Mouse (Mus musculus) midbrain, embryonic 16.5 days (tissue): ENCODE data around the gene Itprip. TPM values are rescaled to one million over a fixed set of nuclear protein-coding genes. Genes with fewer than 3 reads are reported as not detected.

Experiments
- ATAC-seq: fragments of 200-750 bp; cut with Nextera tagmentation; 2 replicates; pipeline ENCODE4 v1.8.0; 2017; ENCODE audit warnings: moderate TSS enrichment
- H3K27ac ChIP-seq: fragments of 300-500 bp; sonication (generic); 2 replicates; pipeline ENCODE4 v1.5.1; 2014; ENCODE audit warnings: mild to moderate bottlenecking, low read length, mixed read lengths
- H3K27me3 ChIP-seq: fragments of 300-500 bp; sonication (generic); 2 replicates; pipeline ENCODE4 v1.6.1; 2014; ENCODE audit warnings: low read depth, low read length, mixed read lengths; ENCODE audit not compliant: control insufficient read depth, insufficient read depth
- H3K36me3 ChIP-seq: fragments of 300-500 bp; sonication (generic); 2 replicates; pipeline ENCODE4 v1.6.1; 2014; ENCODE audit warnings: mild to moderate bottlenecking, low read length, moderate library complexity, mixed read lengths; ENCODE audit not compliant: control insufficient read depth, insufficient read depth
- H3K4me1 ChIP-seq: fragments of 300-500 bp; sonication (generic); 2 replicates; pipeline ENCODE4 v1.6.1; 2014; ENCODE audit warnings: mild to moderate bottlenecking, low read length, mixed read lengths; ENCODE audit not compliant: control insufficient read depth, insufficient read depth
- H3K4me2 ChIP-seq: fragments of 300-500 bp; sonication (generic); 2 replicates; pipeline ENCODE4 v1.6.1; 2014; ENCODE audit warnings: mild to moderate bottlenecking, low read length, mixed read lengths
- H3K4me3 ChIP-seq: fragments of 300-500 bp; sonication (generic); 2 replicates; pipeline ENCODE4 v1.5.1; 2014; ENCODE audit warnings: low read depth, mild to moderate bottlenecking, low read length, moderate library complexity, mixed read lengths
- H3K9ac ChIP-seq: fragments of 300-500 bp; sonication (generic); 2 replicates; pipeline ENCODE4 v1.6.1; 2014; ENCODE audit warnings: low read depth, low read length, mixed read lengths
- H3K9me3 ChIP-seq: fragments of 300-500 bp; sonication (generic); replicated peaks from 2 replicates; pipeline ENCODE4 v1.6.1; 2014; ENCODE audit warnings: mild to moderate bottlenecking, low read length, mixed read lengths; ENCODE audit not compliant: control insufficient read depth, poor library complexity, severe bottlenecking
- WGBS: fragments of 180-500 bp; shearing (Covaris S2); extraction: QIAGEN DNeasy Blood & Tissue Kit; methylation state at CpG from one replicate; pipeline ENCODE4 v1.1.7; 2014; 5-methylcytosine and 5-hydroxymethylcytosine counted together
- polyA plus RNA-seq: library from polyadenylated mRNA; unstranded; fragments of >200 nt; fragmentation: Nextera tagmentation; extraction: Ambion mirVana; gene quantifications from 2 replicates; pipeline ENCODE4 v1.2.1, GENCODE M21; 2015

The Itprip gene
- polyA plus RNA-seq, 1 experiment from 2014 or later = 3.5 TPM

DNA sequence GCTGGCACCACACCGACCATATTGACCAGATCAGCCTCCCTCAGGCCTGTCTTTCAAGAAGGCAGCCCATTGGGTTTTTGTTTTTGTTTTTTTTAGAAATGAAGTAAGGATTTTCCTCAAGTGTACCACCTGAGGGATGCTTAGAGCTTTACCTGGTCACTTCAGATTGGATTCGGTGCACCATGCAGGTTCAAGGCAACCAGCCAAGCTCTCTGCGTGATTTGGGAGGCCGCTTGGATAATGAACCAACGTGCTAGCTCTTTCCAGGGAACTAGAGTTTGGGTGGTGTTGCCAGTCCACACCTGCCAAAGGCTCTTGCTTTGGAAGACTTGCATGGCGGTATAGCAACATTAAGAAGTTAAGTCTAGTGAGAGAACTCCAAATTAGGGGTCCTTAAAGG, 26.0 kb downstream of the Itprip start:
- Histone ChIP-seq H3K9ac (no peak overlapping the region), H3K27ac (no peak overlapping the region), H3K4me3 (no peak overlapping the region), H3K4me2 (no peak overlapping the region), H3K4me1 (no peaks in the 10 kb centered on the region), H3K36me3 (no peaks in the 10 kb centered on the region), H3K9me3 (no peaks in the 10 kb centered on the region), H3K27me3 (no peaks in the 10 kb centered on the region)
- ATAC-seq = no peak
- WGBS = 92% methylated on average over 6 of the region's 6 CpGs

- H3K4me1 ChIP-seq = no peaks in the 10 kb centered on the region
- H3K9ac ChIP-seq = no peak overlapping the region
- no peaks in the 10 kb centered on the region for H3K36me3 ChIP-seq
- no peak overlapping the region for H3K27ac ChIP-seq
- no peak overlapping the region for H3K4me3 ChIP-seq
- no peaks in the 10 kb centered on the region for H3K27me3 ChIP-seq
- H3K4me2 ChIP-seq = no peak overlapping the region
- no peaks in the 10 kb centered on the region for H3K9me3 ChIP-seq
- ATAC-seq = no peak
- WGBS = 84% methylated on average over 11 of the region's 11 CpGs
These were observed 27.4 kb downstream of the Itprip start for GRCm38 (mm10) chr19:47891562-47892312.

DNA sequence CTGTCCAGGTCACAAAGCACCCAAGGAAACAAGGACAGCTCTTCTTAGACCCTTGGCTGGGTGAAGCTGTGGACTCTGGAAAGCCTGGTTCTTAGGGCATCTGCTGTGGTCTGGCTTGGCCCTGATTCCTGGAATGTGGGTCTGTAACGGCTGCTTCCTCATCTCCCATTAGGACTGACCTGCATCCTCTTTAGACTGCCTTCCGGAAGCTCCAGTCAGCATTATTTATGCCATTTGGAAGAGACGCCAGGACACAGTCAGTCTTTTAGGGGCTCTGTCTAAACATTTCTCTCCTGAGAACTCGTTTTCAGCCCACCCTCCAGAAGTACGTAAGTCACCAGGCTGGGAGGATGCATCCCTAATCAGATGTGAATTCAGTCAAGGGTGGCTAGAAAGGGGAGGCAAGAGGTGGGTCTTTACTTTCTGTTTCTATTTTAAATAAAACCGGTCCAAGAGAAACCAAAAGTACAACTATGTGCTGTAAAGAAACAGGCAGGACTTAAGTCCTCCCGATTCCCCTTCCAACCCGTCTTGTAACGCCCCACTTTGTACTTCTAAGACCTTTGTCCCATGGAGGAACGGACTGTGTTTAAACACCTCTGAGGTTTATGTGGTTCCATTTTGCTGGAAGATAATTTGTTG, 28.5 kb downstream of the Itprip start:
- no peak overlapping the region for H3K27ac ChIP-seq
- no peaks in the 10 kb centered on the region for H3K36me3 ChIP-seq
- H3K4me2 ChIP-seq = no peak overlapping the region
- H3K9me3 ChIP-seq = no peaks in the 10 kb centered on the region
- 74% methylated on average over 10 of the region's 10 CpGs for WGBS
- no peak for ATAC-seq
- H3K4me1 ChIP-seq = no peaks in the 10 kb centered on the region
- H3K9ac ChIP-seq = no peak overlapping the region
- no peak overlapping the region for H3K4me3 ChIP-seq
- no peaks in the 10 kb centered on the region for H3K27me3 ChIP-seq

GRCm38 (mm10) chr19:47888037-47888436, 31.1 kb downstream of the Itprip start:
- no peaks in the 10 kb centered on the region for H3K9me3 ChIP-seq
- ATAC-seq = no peak
- H3K9ac ChIP-seq = no peak overlapping the region
- no peak overlapping the region for H3K4me2 ChIP-seq
- H3K27ac ChIP-seq = no peak overlapping the region
- no peaks in the 10 kb centered on the region for H3K4me1 ChIP-seq
- no peak overlapping the region for H3K4me3 ChIP-seq
- 93% methylated on average over 8 of the region's 8 CpGs for WGBS
- no peaks in the 10 kb centered on the region for H3K36me3 ChIP-seq
- no peaks in the 10 kb centered on the region for H3K27me3 ChIP-seq

GRCm38 (mm10) chr19:47887417-47887816, 31.7 kb downstream of the Itprip start:
- Histone ChIP-seq H3K4me1 (no peaks in the 10 kb centered on the region), H3K27me3 (no peaks in the 10 kb centered on the region), H3K9ac (no peak overlapping the region), H3K27ac (no peak overlapping the region), H3K36me3 (no peaks in the 10 kb centered on the region), H3K9me3 (no peaks in the 10 kb centered on the region), H3K4me3 (no peak overlapping the region), H3K4me2 (no peak overlapping the region)
- WGBS = 93% methylated on average over 10 of the region's 10 CpGs
- ATAC-seq = no peak

DNA sequence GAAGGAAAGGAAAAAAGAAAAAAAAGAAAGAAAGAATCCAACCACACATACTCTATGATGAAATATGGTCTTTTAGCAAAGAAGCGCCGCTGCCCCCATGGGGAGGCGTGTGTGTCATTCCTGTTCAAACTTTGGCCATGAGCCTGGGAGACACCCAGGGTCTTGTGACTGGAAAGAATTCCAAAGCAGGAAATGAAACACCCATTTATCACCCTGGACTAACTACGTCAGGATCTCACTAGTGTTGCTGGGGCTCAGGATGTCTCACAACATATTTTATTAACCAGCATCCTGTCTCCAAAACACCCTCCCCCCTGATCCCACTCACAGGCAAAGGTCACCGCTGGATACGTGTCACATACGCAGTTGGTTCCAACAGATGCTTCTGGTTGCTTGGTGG, 32.5 kb downstream of the Itprip start:
- Histone ChIP-seq H3K9me3 (no peaks in the 10 kb centered on the region), H3K4me3 (no peak overlapping the region), H3K4me1 (no peaks in the 10 kb centered on the region), H3K36me3 (no peaks in the 10 kb centered on the region), H3K27me3 (no peaks in the 10 kb centered on the region), H3K4me2 (no peak overlapping the region), H3K9ac (no peak overlapping the region), H3K27ac (no peak overlapping the region)
- 91% methylated on average over 7 of the region's 7 CpGs for whole genome bisulfite sequencing
- no peak for ATAC-seq

GRCm38 (mm10) chr19:47885886-47886285, 33.2 kb downstream of the Itprip start:
- no peaks in the 10 kb centered on the region for H3K36me3 ChIP-seq
- no peaks in the 10 kb centered on the region for H3K9me3 ChIP-seq
- ATAC-seq = no peak
- 88% methylated on average over 11 of the region's 11 CpGs for WGBS
- no peak overlapping the region for H3K4me3 ChIP-seq
- H3K9ac ChIP-seq = no peak overlapping the region
- H3K27ac ChIP-seq = no peak overlapping the region
- H3K4me2 ChIP-seq = no peak overlapping the region
- no peaks in the 10 kb centered on the region for H3K4me1 ChIP-seq
- H3K27me3 ChIP-seq = no peaks in the 10 kb centered on the region

- ATAC-seq = no peak
- Histone ChIP-seq H3K36me3 (no peaks in the 10 kb centered on the region), H3K9me3 (no peaks in the 10 kb centered on the region), H3K27me3 (no peaks in the 10 kb centered on the region), H3K9ac (no peak overlapping the region), H3K4me3 (no peak overlapping the region), H3K4me2 (no peak overlapping the region), H3K4me1 (no peaks in the 10 kb centered on the region), H3K27ac (no peak overlapping the region)
- WGBS = 70% methylated on average over 7 of the region's 7 CpGs
These were observed 33.8 kb downstream of the Itprip start for GRCm38 (mm10) chr19:47885191-47885743.
